Mouse (Mus musculus): ENCODE results near the gene Pyroxd1. TPM values are rescaled to one million over a fixed set of nuclear protein-coding genes. Genes with fewer than 3 reads are reported as not detected.

The Pyroxd1 gene
- polyA plus RNA-seq, 1 experiment from 2014 or later: 16.6 TPM

GRCm38 (mm10) chr6:142411140-142411539 is 65.7 kb downstream of the Pyroxd1 start:
- Histone ChIP-seq H3K4me1 (ENCODE audit: control insufficient read depth, insufficient read depth, low read length) (no peaks in the 10 kb centered on the region), H3K9ac (ENCODE audit: low read length) (no peak overlapping the region), H3K4me3 (ENCODE audit: low read depth, low read length) (no peak overlapping the region), H3K4me2 (ENCODE audit: low read depth) (no peak overlapping the region), H3K36me3 (ENCODE audit: control insufficient read depth, insufficient read depth, low read length) (no peaks in the 10 kb centered on the region), H3K27ac (ENCODE audit: low read depth, low read length) (no peak overlapping the region), H3K27me3 (ENCODE audit: control insufficient read depth, insufficient read depth, low read length) (peaks cover 12% of the 10 kb centered on the region), H3K9me3 (ENCODE audit: control insufficient read depth, low read length) (no peaks in the 10 kb centered on the region)
- ATAC-seq (ENCODE audit: insufficient read depth, low FRiP score, low TSS enrichment): no peak
- DNase-seq (ENCODE audit: low spot score): no peak
- WGBS: 48% methylated on average over 1 of the region's 1 CpGs

Other genes starting within 250 kb of the Pyroxd1 start
- not detected in 2 replicates for gene Slco1a6, start 137.1 kb upstream of the Pyroxd1 start, polyA plus RNA-seq (2014; fragmentation: Nextera tagmentation; extraction: Ambion mirVana)
- gene Iapp, start 47.2 kb upstream of the Pyroxd1 start, polyA plus RNA-seq (2014; fragmentation: Nextera tagmentation; extraction: Ambion mirVana): not detected in 2 replicates
- gene Slco1a5, start 22.7 kb upstream of the Pyroxd1 start, polyA plus RNA-seq (2014; fragmentation: Nextera tagmentation; extraction: Ambion mirVana): 0.12 and 0.14 TPM in 2 replicates
- gene Recql, start 41.4 kb downstream of the Pyroxd1 start, polyA plus RNA-seq (2014; fragmentation: Nextera tagmentation; extraction: Ambion mirVana): 37.6 and 37.9 TPM in 2 replicates
- 120 and 122 TPM in 2 replicates for gene Golt1b, start 41.6 kb downstream of the Pyroxd1 start, polyA plus RNA-seq (2014; fragmentation: Nextera tagmentation; extraction: Ambion mirVana)
- gene Spx, start 67.8 kb downstream of the Pyroxd1 start, polyA plus RNA-seq (2014; fragmentation: Nextera tagmentation; extraction: Ambion mirVana): 0.56 and 0.78 TPM in 2 replicates
- gene Gys2, start 127.5 kb downstream of the Pyroxd1 start, polyA plus RNA-seq (2014; fragmentation: Nextera tagmentation; extraction: Ambion mirVana): not detected in 2 replicates
- 517 and 530 TPM in 2 replicates for gene Ldhb, start 162.3 kb downstream of the Pyroxd1 start, polyA plus RNA-seq (2014; fragmentation: Nextera tagmentation; extraction: Ambion mirVana)
- 3.4 and 3.6 TPM in 2 replicates for gene Kcnj8, start 226.0 kb downstream of the Pyroxd1 start, polyA plus RNA-seq (2014; fragmentation: Nextera tagmentation; extraction: Ambion mirVana)

Data from neural tube, embryonic 11.5 days (tissue).